Mouse (Mus musculus) heart, postnatal 0 days (tissue): ENCODE results near the gene Ripply3. TPM values are rescaled to one million over a fixed set of nuclear protein-coding genes. Genes with fewer than 3 reads are reported as not detected.

Experiments
- ATAC-seq: fragments of 200-750 bp; cut with Nextera tagmentation; 2 replicates; pipeline ENCODE4 v1.8.0; 2017; ENCODE audit warnings: low read depth, moderate number of reproducible peaks, moderate library complexity; ENCODE audit not compliant: insufficient read depth
- DNase-seq: peaks from one replicate; pipeline ENCODE4 v3.0.0-alpha.2; 2016; ENCODE audit warnings: low spot score
- H3K27ac ChIP-seq: fragments of 300-500 bp; sonication (generic); 2 replicates; pipeline ENCODE4 v1.5.1; 2014; ENCODE audit warnings: low read depth, mild to moderate bottlenecking
- H3K27me3 ChIP-seq: fragments of 300-500 bp; sonication (generic); 2 replicates; pipeline ENCODE4 v1.6.1; 2014; ENCODE audit warnings: low read length, mixed read lengths; ENCODE audit not compliant: control insufficient read depth, insufficient read depth
- H3K36me3 ChIP-seq: fragments of 300-500 bp; sonication (generic); replicated peaks from 2 replicates; pipeline ENCODE4 v1.6.1; 2014; ENCODE audit warnings: low read length, mixed read lengths; ENCODE audit not compliant: control insufficient read depth, insufficient read depth
- H3K4me1 ChIP-seq: fragments of 300-500 bp; sonication (generic); 2 replicates; pipeline ENCODE4 v1.6.1; 2014; ENCODE audit warnings: antibody characterized with exemption; ENCODE audit not compliant: control insufficient read depth, insufficient read depth
- H3K4me2 ChIP-seq: fragments of 300-500 bp; sonication (generic); 2 replicates; pipeline ENCODE4 v1.6.1; 2014; ENCODE audit warnings: low read depth, mild to moderate bottlenecking, low read length, moderate library complexity
- H3K4me3 ChIP-seq: fragments of 300-500 bp; sonication (generic); 2 replicates; pipeline ENCODE4 v1.5.1; 2014; ENCODE audit warnings: low read depth, low read length
- H3K9ac ChIP-seq: fragments of 300-500 bp; sonication (generic); replicated peaks from 2 replicates; pipeline ENCODE4 v1.6.1; 2014; ENCODE audit warnings: low read depth, low read length, mixed read lengths
- H3K9me3 ChIP-seq: fragments of 300-500 bp; sonication (generic); replicated peaks from 2 replicates; pipeline ENCODE4 v1.6.1; 2016; ENCODE audit warnings: low read length; ENCODE audit not compliant: control insufficient read depth
- CTCF ChIP-seq: IDR thresholded peaks from 2 replicates; pipeline ENCODE4 v1.5.1; 2016; ENCODE audit warnings: antibody characterized with exemption, control low read depth, low read depth
- EP300 ChIP-seq: IDR thresholded peaks from 2 replicates; pipeline ENCODE4 v1.6.1; 2016; ENCODE audit warnings: antibody characterized with exemption, low read depth
- WGBS: fragments of 180-500 bp; shearing (Covaris S2); extraction: QIAGEN DNeasy Blood & Tissue Kit; methylation state at CpG from one replicate; pipeline ENCODE4 v1.1.7; 2014; 5-methylcytosine and 5-hydroxymethylcytosine counted together
- polyA plus RNA-seq: library from polyadenylated mRNA; unstranded; fragments of >200 nt; fragmentation: Nextera tagmentation; extraction: Ambion mirVana; gene quantifications from 2 replicates; pipeline ENCODE4 v1.2.1, GENCODE M21; 2015
- total RNA-seq: library from RNA; depleted of rRNA; stranded (reverse); fragments of >200 nt; gene quantifications from 2 replicates; pipeline ENCODE4 v1.2.3, GENCODE M21; 2014; ENCODE audit warnings: low replicate concordance

The Ripply3 gene
- total and polyA plus RNA-seq, 2 experiments from 2014 or later = 4.6 to 5.3 TPM

GRCm38 (mm10) chr16:94314626-94315025, 13.6 kb upstream of the Ripply3 start:
- no peak overlapping the region for H3K9ac ChIP-seq
- H3K36me3 ChIP-seq = no peaks in the 10 kb centered on the region
- DNase-seq (no peak), ATAC-seq (no peak)
- no peak for TF ChIP-seq EP300
- TF ChIP-seq CTCF = no peak
- H3K27ac ChIP-seq = no peak overlapping the region
- no peaks in the 10 kb centered on the region for H3K27me3 ChIP-seq
- no peak overlapping the region for H3K4me3 ChIP-seq
- peaks cover 14% of the 10 kb centered on the region for H3K4me1 ChIP-seq
- no peaks in the 10 kb centered on the region for H3K9me3 ChIP-seq
- 92% methylated on average over 5 of the region's 5 CpGs for WGBS
- no peak overlapping the region for H3K4me2 ChIP-seq

GRCm38 (mm10) chr16:94315215-94315614, 13.0 kb upstream of the Ripply3 start:
- no peak overlapping the region for H3K27ac ChIP-seq
- H3K4me3 ChIP-seq = no peak overlapping the region
- no peak overlapping the region for H3K4me2 ChIP-seq
- TF ChIP-seq EP300 (no peak), CTCF (no peak)
- H3K4me1 ChIP-seq = peaks cover 9% of the 10 kb centered on the region; the same call in 1 of the 2 replicates
- H3K9me3 ChIP-seq = no peaks in the 10 kb centered on the region
- WGBS = 30% methylated on average over 1 of the region's 1 CpGs
- no peak overlapping the region for H3K9ac ChIP-seq
- no peaks in the 10 kb centered on the region for H3K27me3 ChIP-seq
- no peak for DNase-seq
- no peaks in the 10 kb centered on the region for H3K36me3 ChIP-seq
- no peak for ATAC-seq

GRCm38 (mm10) chr16:94317752-94318151, 10.5 kb upstream of the Ripply3 start:
- peak; percentile 25 for DNase-seq
- TF ChIP-seq EP300 = no peak
- TF ChIP-seq CTCF = no peak
- 57% methylated on average over 5 of the region's 5 CpGs for WGBS
- H3K4me2 ChIP-seq = no peak overlapping the region
- no peaks in the 10 kb centered on the region for H3K9me3 ChIP-seq
- H3K9ac ChIP-seq = no peak overlapping the region
- H3K27me3 ChIP-seq = no peaks in the 10 kb centered on the region
- no peaks in the 10 kb centered on the region for H3K4me1 ChIP-seq
- H3K27ac ChIP-seq = no peak overlapping the region
- ATAC-seq = no peak
- H3K4me3 ChIP-seq = no peak overlapping the region
- no peaks in the 10 kb centered on the region for H3K36me3 ChIP-seq

GRCm38 (mm10) chr16:94320223-94320622, 8.0 kb upstream of the Ripply3 start:
- Histone ChIP-seq H3K4me3 (no peak overlapping the region), H3K27ac (no peak overlapping the region), H3K9ac (no peak overlapping the region), H3K36me3 (no peaks in the 10 kb centered on the region), H3K27me3 (no peaks in the 10 kb centered on the region), H3K4me1 (no peaks in the 10 kb centered on the region), H3K9me3 (no peaks in the 10 kb centered on the region), H3K4me2 (no peak overlapping the region)
- DNase-seq (no peak), ATAC-seq (no peak)
- no peak for TF ChIP-seq EP300
- TF ChIP-seq CTCF = no peak
- WGBS = 75% methylated on average over 5 of the region's 5 CpGs

- DNase-seq = no peak
- TF ChIP-seq CTCF (no peak), EP300 (no peak)
Observed at GRCm38 (mm10) chr16:94323681-94324080, 4.5 kb upstream of the Ripply3 start.

GRCm38 (mm10) chr16:94326008-94326407, 2.2 kb upstream of the Ripply3 start:
- no peak overlapping the region for H3K4me3 ChIP-seq
- H3K36me3 ChIP-seq = no peaks in the 10 kb centered on the region
- H3K4me2 ChIP-seq = no peak overlapping the region
- no peak overlapping the region for H3K9ac ChIP-seq
- 0 out of 2 replicates have a peak, but pooled peaks cover 3% of the 10 kb centered on the region for H3K27me3 ChIP-seq
- 0 out of 2 replicates have a peak, but pooled peaks cover 3% of the 10 kb centered on the region for H3K4me1 ChIP-seq
- no peak for DNase-seq
- 88% methylated on average over 3 of the region's 3 CpGs for WGBS
- no peak for ATAC-seq
- TF ChIP-seq EP300 (no peak), CTCF (no peak)
- H3K9me3 ChIP-seq = no peaks in the 10 kb centered on the region
- no peak overlapping the region for H3K27ac ChIP-seq

More at GRCm38 (mm10) chr16:94323681-94324080, 4.5 kb upstream of the Ripply3 start:
- Histone ChIP-seq H3K9me3 (no peaks in the 10 kb centered on the region), H3K36me3 (no peaks in the 10 kb centered on the region), H3K9ac (no peak overlapping the region), H3K4me2 (no peak overlapping the region), H3K4me1 (0 out of 2 replicates have a peak, but pooled peaks cover 3% of the 10 kb centered on the region), H3K4me3 (no peak overlapping the region), H3K27me3 (0 out of 2 replicates have a peak, but pooled peaks cover 3% of the 10 kb centered on the region), H3K27ac (no peak overlapping the region)
- 57% methylated on average over 5 of the region's 5 CpGs for WGBS
- ATAC-seq = no peak
